Mouse (Mus musculus) heart, embryonic 16.5 days (tissue): ENCODE data around the gene Mst1. TPM values are rescaled to one million over a fixed set of nuclear protein-coding genes. Genes with fewer than 3 reads are reported as not detected.

ENCODE experiments used
- ATAC-seq: fragments of 200-750 bp; cut with Nextera tagmentation; replicated peaks from 2 replicates; pipeline ENCODE4 v1.8.0; 2017; ENCODE audit warnings: moderate number of reproducible peaks; ENCODE audit not compliant: insufficient read depth, low FRiP score; ENCODE audit errors: extremely low read depth
- H3K27ac ChIP-seq: fragments of 300-500 bp; sonication (generic); 2 replicates; pipeline ENCODE4 v1.5.1; 2014; ENCODE audit warnings: mild to moderate bottlenecking, low read length, control low read depth, moderate library complexity
- H3K27me3 ChIP-seq: fragments of 300-500 bp; sonication (generic); 2 replicates; pipeline ENCODE4 v1.6.1; 2014; ENCODE audit warnings: low read length, mixed read lengths; ENCODE audit not compliant: control insufficient read depth, insufficient read depth
- H3K36me3 ChIP-seq: fragments of 300-500 bp; sonication (generic); 2 replicates; pipeline ENCODE4 v1.6.1; 2014; ENCODE audit not compliant: control insufficient read depth, insufficient read depth
- H3K4me1 ChIP-seq: fragments of 300-500 bp; sonication (generic); 2 replicates; pipeline ENCODE4 v1.6.1; 2014; ENCODE audit warnings: low read length, mixed read lengths; ENCODE audit not compliant: control insufficient read depth, insufficient read depth
- H3K4me2 ChIP-seq: fragments of 300-500 bp; sonication (generic); 2 replicates; pipeline ENCODE4 v1.6.1; 2014; ENCODE audit warnings: low read depth, mild to moderate bottlenecking, control low read depth, low read length
- H3K4me3 ChIP-seq: fragments of 300-500 bp; sonication (generic); 2 replicates; pipeline ENCODE4 v1.5.1; 2014; ENCODE audit warnings: mild to moderate bottlenecking, control low read depth, low read length
- H3K9ac ChIP-seq: fragments of 300-500 bp; sonication (generic); 2 replicates; pipeline ENCODE4 v1.6.1; 2014; ENCODE audit warnings: low read length, control low read depth
- H3K9me3 ChIP-seq: fragments of 300-500 bp; sonication (generic); replicated peaks from 2 replicates; pipeline ENCODE4 v1.6.1; 2016; ENCODE audit warnings: low read length; ENCODE audit not compliant: control insufficient read depth
- WGBS: fragments of 180-500 bp; shearing (Covaris S2); extraction: QIAGEN DNeasy Blood & Tissue Kit; methylation state at CpG from one replicate; pipeline ENCODE4 v1.1.7; 2014; 5-methylcytosine and 5-hydroxymethylcytosine counted together
- polyA plus RNA-seq: library from polyadenylated mRNA; unstranded; fragments of >200 nt; fragmentation: Nextera tagmentation; extraction: Ambion mirVana; gene quantifications from 2 replicates; pipeline ENCODE4 v1.2.1, GENCODE M21; 2015

Gene Mst1
- polyA plus RNA-seq, 1 experiment from 2014 or later: 0.53 TPM

- no peaks in the 10 kb centered on the region for H3K9me3 ChIP-seq
- H3K27me3 ChIP-seq: no peaks in the 10 kb centered on the region
- no peak overlapping the region for H3K27ac ChIP-seq
- H3K36me3 ChIP-seq: peaks cover 45% of the 10 kb centered on the region
- H3K9ac ChIP-seq: no peak overlapping the region
- peaks cover 11% of the 10 kb centered on the region; the same call in 1 of the 2 replicates for H3K4me1 ChIP-seq
- 93% methylated on average over 7 of the region's 7 CpGs for WGBS
- no peak for ATAC-seq
- H3K4me3 ChIP-seq: no peak overlapping the region
- H3K4me2 ChIP-seq: no peak overlapping the region
Observed at GRCm38 (mm10) chr9:108090611-108091120, 10.4 kb downstream of the Mst1 start.

DNA sequence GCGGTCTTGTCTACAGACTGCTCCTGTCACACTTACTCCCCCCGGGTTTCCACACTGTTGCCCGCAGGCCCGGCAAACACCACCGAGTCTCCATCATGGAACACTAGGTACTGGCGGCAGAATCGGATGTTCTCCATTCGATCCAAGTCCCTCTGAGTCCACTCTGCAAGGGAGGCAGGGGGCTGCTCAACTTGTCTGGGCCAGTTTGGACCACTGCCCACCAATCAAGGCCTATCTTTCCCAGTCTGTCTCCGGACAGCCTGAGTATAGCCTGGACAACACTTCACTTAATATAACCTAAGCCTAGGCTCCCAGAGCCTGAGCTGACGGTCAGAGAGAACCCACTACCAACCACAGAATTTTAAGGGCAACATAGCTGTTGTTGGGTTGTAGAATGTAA is 13.3 kb downstream of the Mst1 start:
- 63% methylated on average over 10 of the region's 10 CpGs for WGBS
- H3K4me2 ChIP-seq: peak overlapping the region; percentile 99
- peak overlapping the region; percentile 82 for H3K4me3 ChIP-seq
- peak overlapping the region; percentile 84 for H3K27ac ChIP-seq
- H3K27me3 ChIP-seq: no peaks in the 10 kb centered on the region
- ATAC-seq: no peak
- peak overlapping the region; percentile 90 for H3K9ac ChIP-seq
- H3K36me3 ChIP-seq: peaks cover 21% of the 10 kb centered on the region
- no peaks in the 10 kb centered on the region for H3K9me3 ChIP-seq
- H3K4me1 ChIP-seq: peaks cover 20% of the 10 kb centered on the region; the same call in 1 of the 2 replicates

DNA sequence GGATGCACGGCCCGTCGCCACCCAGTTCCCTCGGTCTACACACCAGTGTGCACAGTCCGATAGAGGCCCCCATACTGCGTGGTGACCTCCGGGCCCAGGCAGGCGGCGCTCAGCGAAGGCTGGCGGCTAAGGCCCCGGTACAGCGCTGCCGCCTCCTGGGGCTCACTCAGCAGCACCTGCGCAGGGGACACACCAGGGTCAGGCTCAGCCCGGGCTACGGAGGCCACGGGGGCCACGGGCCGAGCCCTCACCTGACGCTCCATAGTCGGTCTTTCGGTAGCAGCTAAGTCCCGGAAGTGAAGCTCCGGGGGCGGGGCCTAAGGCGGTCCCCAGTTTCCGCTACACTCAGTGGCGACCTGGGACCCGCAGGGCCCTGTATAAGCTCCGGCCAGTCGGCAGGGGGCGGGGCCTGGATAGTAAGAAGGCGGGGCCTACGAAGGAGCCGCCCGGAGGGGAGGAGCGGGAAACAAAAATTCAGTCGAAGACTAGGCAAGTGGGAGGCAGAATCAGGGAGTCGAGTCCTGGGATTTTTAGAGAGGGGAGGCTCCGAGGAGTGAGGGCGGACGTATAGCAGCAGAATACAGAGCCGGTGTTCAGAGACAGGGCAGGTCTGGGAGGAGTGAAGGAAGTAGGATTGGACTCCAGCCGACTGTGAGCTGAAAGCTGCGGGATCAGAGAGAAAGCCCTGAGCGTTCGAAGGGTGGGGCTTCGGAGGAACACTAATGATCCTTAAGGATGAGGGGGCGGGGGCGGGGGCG is 14.1 kb downstream of the Mst1 start, which contains the start of gene Apeh:
Apeh (minus strand) TSS at position 423 of the 758 bp plus-strand sequence.
- under 1% methylated on average over 52 of the region's 52 CpGs for WGBS
- H3K27ac ChIP-seq: peak within 1 kb of the TSS; percentile 84
- peak within 1 kb of the TSS; percentile 90 for H3K9ac ChIP-seq
- H3K4me2 ChIP-seq: peak within 1 kb of the TSS; percentile 99
- peak within 1 kb of the TSS; percentile 82 for H3K4me3 ChIP-seq
- H3K27me3 ChIP-seq: no peaks in the 10 kb centered on the region
- peaks cover 17% of the 10 kb centered on the region for H3K36me3 ChIP-seq
- ATAC-seq: peak; percentile 95
- H3K9me3 ChIP-seq: no peaks in the 10 kb centered on the region
- peaks cover 20% of the 10 kb centered on the region; the same call in 1 of the 2 replicates for H3K4me1 ChIP-seq

- Histone ChIP-seq H3K4me3 (peak overlapping the region; percentile 82), H3K4me1 (peaks cover 20% of the 10 kb centered on the region; the same call in 1 of the 2 replicates), H3K4me2 (peak overlapping the region; percentile 99), H3K27ac (peak overlapping the region; percentile 50), H3K27me3 (no peaks in the 10 kb centered on the region), H3K9me3 (no peaks in the 10 kb centered on the region), H3K36me3 (peaks cover 13% of the 10 kb centered on the region), H3K9ac (peak overlapping the region; percentile 90)
- under 1% methylated on average over 16 of the region's 16 CpGs for WGBS
- 0 out of 2 replicates have a peak, but pooled peaks have one; percentile 10 for ATAC-seq
Observed at GRCm38 (mm10) chr9:108094998-108095411, 14.8 kb downstream of the Mst1 start.

GRCm38 (mm10) chr9:108095518-108095917 is 15.3 kb downstream of the Mst1 start:
- Histone ChIP-seq H3K27ac (no peak overlapping the region; the same call in 1 of the 2 replicates), H3K4me3 (peak overlapping the region; percentile 82), H3K4me1 (peaks cover 20% of the 10 kb centered on the region; the same call in 1 of the 2 replicates), H3K9ac (peak overlapping the region; percentile 90), H3K27me3 (no peaks in the 10 kb centered on the region), H3K4me2 (peak overlapping the region; percentile 99), H3K9me3 (no peaks in the 10 kb centered on the region), H3K36me3 (peaks cover 8% of the 10 kb centered on the region; the same call in 1 of the 2 replicates)
- 0 out of 2 replicates have a peak, but pooled peaks have one; percentile 15 for ATAC-seq
- 7% methylated on average over 3 of the region's 3 CpGs for WGBS

- H3K9ac ChIP-seq: 0 out of 2 replicates have a peak overlapping the region, but pooled peaks have one; percentile 7
- 55% methylated on average over 10 of the region's 10 CpGs for whole genome bisulfite sequencing
- ATAC-seq: no peak
- no peaks in the 10 kb centered on the region for H3K27me3 ChIP-seq
- H3K4me3 ChIP-seq: no peak overlapping the region
- no peaks in the 10 kb centered on the region for H3K9me3 ChIP-seq
- H3K36me3 ChIP-seq: peaks cover 2% of the 10 kb centered on the region; the same call in 1 of the 2 replicates
- H3K27ac ChIP-seq: peak overlapping the region; percentile 41; the same call in 1 of the 2 replicates
- peaks cover 20% of the 10 kb centered on the region; the same call in 1 of the 2 replicates for H3K4me1 ChIP-seq
- no peak overlapping the region for H3K4me2 ChIP-seq
Observed at GRCm38 (mm10) chr9:108095949-108096712, 15.9 kb downstream of the Mst1 start.

DNA sequence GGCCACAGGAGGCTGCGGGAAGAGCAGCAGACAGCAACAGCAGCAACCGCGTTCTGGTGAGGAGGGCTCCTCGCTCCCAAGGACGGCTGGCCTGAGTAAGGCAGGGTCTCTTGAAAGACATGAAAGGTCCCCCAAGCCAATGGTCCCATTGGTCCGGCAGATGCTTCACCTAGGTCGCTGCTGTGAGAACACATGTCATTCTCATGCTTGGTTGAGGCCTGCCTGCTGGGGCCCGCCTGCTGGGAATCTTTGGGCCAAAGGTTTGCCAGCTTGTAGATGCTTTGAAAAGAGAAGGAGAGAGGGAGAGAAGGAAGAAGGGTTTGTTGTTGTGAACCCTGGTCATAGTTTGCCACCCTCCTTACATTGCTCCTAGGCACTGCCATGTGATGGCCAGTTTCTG is 19.4 kb downstream of the Mst1 start:
- no peaks in the 10 kb centered on the region for H3K36me3 ChIP-seq
- WGBS: 84% methylated on average over 8 of the region's 8 CpGs
- H3K27ac ChIP-seq: no peak overlapping the region
- H3K9ac ChIP-seq: no peak overlapping the region
- no peaks in the 10 kb centered on the region for H3K9me3 ChIP-seq
- peaks cover 15% of the 10 kb centered on the region; the same call in 1 of the 2 replicates for H3K4me1 ChIP-seq
- H3K4me3 ChIP-seq: no peak overlapping the region
- no peak overlapping the region for H3K4me2 ChIP-seq
- no peaks in the 10 kb centered on the region for H3K27me3 ChIP-seq
- no peak for ATAC-seq

DNA sequence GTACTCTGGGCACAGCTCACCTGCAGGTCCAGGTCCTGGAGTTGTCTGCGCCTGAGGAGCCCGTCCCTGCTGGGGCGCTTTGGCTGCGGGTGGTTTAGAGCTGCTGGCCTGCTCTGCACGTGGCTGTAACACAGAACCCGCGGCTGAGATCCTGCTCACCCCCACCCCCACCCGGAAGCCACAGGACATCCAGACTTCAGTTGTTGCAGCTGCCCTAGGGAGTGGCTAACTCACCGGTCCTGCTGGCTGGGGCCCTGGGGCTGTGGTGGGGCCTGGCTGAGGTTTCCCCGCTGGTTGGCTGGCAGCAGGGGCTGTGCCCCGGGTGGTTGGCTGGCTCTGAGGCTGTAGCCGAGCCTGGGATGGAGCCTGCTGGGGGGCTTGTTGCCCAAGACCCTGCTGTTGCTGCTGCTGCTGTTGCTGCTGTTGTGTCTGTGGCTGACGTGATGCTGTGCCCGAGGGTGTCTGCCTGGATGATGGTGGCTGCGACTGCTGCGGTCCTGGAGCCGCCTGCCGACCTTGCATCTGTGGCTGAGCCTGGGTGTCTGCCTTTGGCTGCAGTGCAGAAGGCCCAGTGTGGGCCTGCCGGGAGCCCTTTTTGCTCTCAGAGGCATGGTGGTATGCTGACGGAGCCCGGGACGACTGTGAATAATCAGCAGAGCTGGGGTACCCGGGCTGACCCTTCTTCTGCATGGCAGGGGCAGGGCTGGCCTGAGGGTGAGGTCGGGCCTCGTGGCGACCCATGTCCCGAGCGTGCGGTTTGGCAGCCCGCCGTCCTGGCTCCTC is 24.7 kb downstream of the Mst1 start:
- Histone ChIP-seq H3K4me1 (no peaks in the 10 kb centered on the region), H3K27me3 (no peaks in the 10 kb centered on the region), H3K4me3 (no peak overlapping the region), H3K9me3 (no peaks in the 10 kb centered on the region), H3K9ac (peak overlapping the region; percentile 5; the same call in 1 of the 2 replicates), H3K4me2 (peak overlapping the region; percentile 23), H3K27ac (no peak overlapping the region), H3K36me3 (no peaks in the 10 kb centered on the region)
- peak; percentile 35; the same call in 1 of the 2 replicates for ATAC-seq
- WGBS: 41% methylated on average over 30 of the region's 31 CpGs
